Mouse (Mus musculus) embryonic facial prominence, embryonic 15.5 days (tissue): Measurements from ENCODE around the gene Zfp91. TPM values are rescaled to one million over a fixed set of nuclear protein-coding genes. Genes with fewer than 3 reads are reported as not detected.

Experiments
- ATAC-seq: fragments of 200-750 bp; cut with Nextera tagmentation; 2 replicates; pipeline ENCODE4 v1.8.0; 2017; ENCODE audit warnings: low read depth, moderate TSS enrichment; ENCODE audit not compliant: insufficient number of reproducible peaks, low FRiP score, low TSS enrichment
- H3K27ac ChIP-seq: fragments of 300-500 bp; sonication (generic); replicated peaks from 2 replicates; pipeline ENCODE4 v1.5.1; 2015; ENCODE audit warnings: mild to moderate bottlenecking, inconsistent platforms
- H3K27me3 ChIP-seq: fragments of 300-500 bp; sonication (generic); 2 replicates; pipeline ENCODE4 v1.6.1; 2015; ENCODE audit warnings: inconsistent platforms
- H3K36me3 ChIP-seq: fragments of 300-500 bp; sonication (generic); 2 replicates; pipeline ENCODE4 v1.6.1; 2015; ENCODE audit warnings: mild to moderate bottlenecking, inconsistent platforms
- H3K4me1 ChIP-seq: fragments of 300-500 bp; sonication (generic); 2 replicates; pipeline ENCODE4 v1.6.1; 2015; ENCODE audit warnings: inconsistent platforms
- H3K4me2 ChIP-seq: fragments of 300-500 bp; sonication (generic); replicated peaks from 2 replicates; pipeline ENCODE4 v1.6.1; 2015; ENCODE audit warnings: mild to moderate bottlenecking, inconsistent platforms
- H3K4me3 ChIP-seq: fragments of 300-500 bp; sonication (generic); replicated peaks from 2 replicates; pipeline ENCODE4 v1.5.1; 2015; ENCODE audit warnings: mild to moderate bottlenecking, inconsistent platforms
- H3K9ac ChIP-seq: fragments of 300-500 bp; sonication (generic); 2 replicates; pipeline ENCODE4 v1.6.1; 2015; ENCODE audit warnings: inconsistent platforms
- H3K9me3 ChIP-seq: fragments of 300-500 bp; sonication (generic); replicated peaks from 2 replicates; pipeline ENCODE4 v1.6.1; 2016; ENCODE audit warnings: inconsistent platforms
- WGBS: fragments of 180-500 bp; shearing (Covaris S2); methylation state at CpG from one replicate; pipeline ENCODE4 v1.1.7; 2015; 5-methylcytosine and 5-hydroxymethylcytosine counted together
- polyA plus RNA-seq: library from polyadenylated mRNA; unstranded; fragments of >200 nt; fragmentation: Nextera tagmentation; extraction: Ambion mirVana; gene quantifications from 2 replicates; pipeline ENCODE4 v1.2.1, GENCODE M21; 2015

The Zfp91 gene
- polyA plus RNA-seq, 1 experiment from 2014 or later: 14.3 TPM

GRCm38 (mm10) chr19:12792374-12792773 lies 3.6 kb downstream of the Zfp91 start:
- Histone ChIP-seq H3K27ac (no peak overlapping the region), H3K36me3 (no peaks in the 10 kb centered on the region), H3K27me3 (no peaks in the 10 kb centered on the region), H3K4me3 (no peak overlapping the region), H3K4me1 (0 out of 2 replicates have a peak, but pooled peaks cover 3% of the 10 kb centered on the region), H3K4me2 (no peak overlapping the region), H3K9ac (no peak overlapping the region), H3K9me3 (no peaks in the 10 kb centered on the region)
- no peak for ATAC-seq

- Histone ChIP-seq H3K4me3 (no peak overlapping the region), H3K4me1 (no peaks in the 10 kb centered on the region), H3K27me3 (no peaks in the 10 kb centered on the region), H3K27ac (no peak overlapping the region), H3K4me2 (no peak overlapping the region), H3K9ac (no peak overlapping the region), H3K36me3 (no peaks in the 10 kb centered on the region), H3K9me3 (no peaks in the 10 kb centered on the region)
- 65% methylated on average over 4 of the region's 4 CpGs for WGBS
- no peak for ATAC-seq
Measured at GRCm38 (mm10) chr19:12787721-12788120, 8.2 kb downstream of the Zfp91 start.

DNA sequence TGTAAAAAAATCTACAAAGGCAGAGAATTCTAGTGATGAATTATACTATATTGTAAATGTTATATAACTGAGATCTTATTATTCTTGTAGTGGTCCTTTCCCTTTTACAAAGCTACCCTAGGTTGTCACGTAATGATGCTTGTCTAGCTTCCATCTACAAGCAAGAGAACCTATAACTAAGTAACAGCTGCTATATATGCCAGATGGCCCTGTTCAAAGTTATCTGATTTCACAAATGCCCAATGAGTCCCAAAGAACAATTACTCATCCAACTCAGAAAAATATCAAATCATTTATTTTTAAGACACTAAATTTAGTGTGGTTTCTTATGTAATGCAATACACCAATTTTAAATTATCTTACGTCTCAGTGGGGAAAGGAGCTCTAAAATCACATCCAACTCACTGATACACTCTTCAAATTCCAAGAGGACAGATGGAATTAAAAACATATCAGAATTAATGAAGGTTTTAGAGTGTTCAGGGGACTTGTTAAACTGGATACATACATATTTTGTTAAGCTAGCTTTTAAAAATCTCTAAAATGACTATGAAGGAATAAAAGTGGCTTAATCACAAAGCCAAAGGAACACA lies 9.0 kb downstream of the Zfp91 start:
- no peaks in the 10 kb centered on the region for H3K36me3 ChIP-seq
- no peak overlapping the region for H3K4me2 ChIP-seq
- H3K9ac ChIP-seq: no peak overlapping the region
- H3K4me3 ChIP-seq: no peak overlapping the region
- H3K27ac ChIP-seq: no peak overlapping the region
- H3K9me3 ChIP-seq: no peaks in the 10 kb centered on the region
- 66% methylated on average over 2 of the region's 2 CpGs for WGBS
- no peaks in the 10 kb centered on the region for H3K4me1 ChIP-seq
- H3K27me3 ChIP-seq: no peaks in the 10 kb centered on the region
- ATAC-seq: no peak

GRCm38 (mm10) chr19:12780437-12780836 lies 15.5 kb downstream of the Zfp91 start:
- Histone ChIP-seq H3K4me1 (no peaks in the 10 kb centered on the region), H3K4me2 (no peak overlapping the region), H3K4me3 (no peak overlapping the region), H3K9ac (no peak overlapping the region), H3K27ac (no peak overlapping the region), H3K36me3 (peaks cover 16% of the 10 kb centered on the region), H3K27me3 (no peaks in the 10 kb centered on the region), H3K9me3 (no peaks in the 10 kb centered on the region)
- ATAC-seq: no peak

- H3K27ac ChIP-seq: no peak overlapping the region
- H3K36me3 ChIP-seq: peaks cover 25% of the 10 kb centered on the region
- ATAC-seq: no peak
Measured at GRCm38 (mm10) chr19:12770888-12771287, 25.0 kb downstream of the Zfp91 start.

GRCm38 (mm10) chr19:12765308-12765707 lies 30.6 kb downstream of the Zfp91 start, which contains the start of gene Cntf:
Cntf (minus strand) TSS chr19:12765632.
- Histone ChIP-seq H3K27me3 (no peaks in the 10 kb centered on the region), H3K27ac (no peak within 1 kb of the TSS), H3K4me1 (no peaks in the 10 kb centered on the region), H3K36me3 (peaks cover 35% of the 10 kb centered on the region), H3K4me2 (no peak within 1 kb of the TSS), H3K9me3 (no peaks in the 10 kb centered on the region), H3K9ac (no peak within 1 kb of the TSS), H3K4me3 (no peak within 1 kb of the TSS)
- no peak for ATAC-seq
- 82% methylated on average over 7 of the region's 7 CpGs for WGBS

More at GRCm38 (mm10) chr19:12770888-12771287, 25.0 kb downstream of the Zfp91 start:
- no peak overlapping the region for H3K9ac ChIP-seq
- no peaks in the 10 kb centered on the region for H3K27me3 ChIP-seq
- H3K4me2 ChIP-seq: no peak overlapping the region
- 86% methylated on average over 5 of the region's 5 CpGs for WGBS
- no peaks in the 10 kb centered on the region for H3K9me3 ChIP-seq
- H3K4me3 ChIP-seq: no peak overlapping the region
- H3K4me1 ChIP-seq: no peaks in the 10 kb centered on the region

DNA sequence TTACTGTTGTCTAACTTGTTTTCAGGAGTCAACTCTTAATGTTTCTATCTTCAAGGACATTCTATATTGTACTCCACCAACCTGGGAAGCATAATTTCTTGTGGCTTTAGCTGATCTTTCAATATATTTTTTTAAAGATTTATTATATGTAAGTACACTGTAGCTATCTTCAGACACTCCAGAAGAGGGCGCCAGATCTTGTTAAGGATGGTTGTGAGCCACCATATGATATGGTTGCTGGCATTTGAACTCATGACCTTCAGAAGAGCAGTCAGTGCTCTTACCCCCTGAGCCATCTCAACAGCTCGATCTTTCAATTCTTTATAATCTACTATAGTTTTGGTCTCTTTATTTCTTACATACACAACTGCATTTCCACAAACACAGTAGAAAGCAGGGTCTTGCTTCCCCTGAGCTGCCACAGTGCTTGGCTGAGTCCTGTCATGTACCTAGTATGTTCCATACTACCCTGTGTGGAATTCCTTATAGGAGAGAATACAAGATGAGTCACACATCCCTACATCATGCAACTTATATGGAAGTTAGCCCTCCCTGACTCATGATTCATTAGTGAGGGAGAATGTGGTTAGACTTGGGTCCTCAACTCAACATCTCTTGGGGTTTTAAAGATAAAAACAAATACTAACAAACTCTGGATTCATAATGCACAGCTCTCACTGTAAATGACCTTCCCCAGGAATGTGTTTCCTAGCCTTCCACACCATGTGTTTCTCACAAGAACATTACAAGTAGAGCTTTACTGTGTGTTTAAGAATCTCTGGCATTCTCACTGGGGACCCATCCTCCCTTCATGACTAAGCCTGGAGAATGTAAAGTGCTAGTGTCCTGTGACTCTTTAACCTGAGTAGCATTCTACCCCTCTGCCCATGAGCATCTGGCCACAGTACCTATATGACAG lies 33.5 kb downstream of the Zfp91 start:
- no peak overlapping the region for H3K4me2 ChIP-seq
- 63% methylated on average over 2 of the region's 2 CpGs for WGBS
- no peaks in the 10 kb centered on the region for H3K4me1 ChIP-seq
- no peak overlapping the region for H3K4me3 ChIP-seq
- no peak overlapping the region for H3K9ac ChIP-seq
- H3K9me3 ChIP-seq: no peaks in the 10 kb centered on the region
- ATAC-seq: no peak
- H3K36me3 ChIP-seq: peaks cover 19% of the 10 kb centered on the region
- H3K27ac ChIP-seq: no peak overlapping the region
- no peaks in the 10 kb centered on the region for H3K27me3 ChIP-seq

DNA sequence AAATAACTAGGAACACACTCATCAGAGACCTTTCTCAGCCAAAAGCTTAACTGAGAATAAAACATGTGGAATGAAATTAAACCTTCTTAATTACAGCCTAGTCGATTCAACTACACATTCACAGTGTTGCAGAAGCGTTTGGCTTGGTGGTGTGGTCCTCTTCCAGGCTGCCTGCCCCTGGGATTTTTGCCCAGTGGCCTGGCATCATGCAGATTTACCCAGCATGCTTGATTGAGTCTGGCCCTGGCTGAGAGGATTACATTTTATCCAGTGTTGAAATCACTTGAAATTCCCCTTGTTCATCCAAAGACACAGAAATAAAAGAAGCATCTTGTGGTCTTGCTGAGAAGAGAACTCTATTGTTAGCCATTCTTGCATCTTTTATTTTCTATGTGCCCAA lies 36.3 kb downstream of the Zfp91 start:
- H3K27me3 ChIP-seq: no peaks in the 10 kb centered on the region
- peaks cover 19% of the 10 kb centered on the region for H3K36me3 ChIP-seq
- H3K4me1 ChIP-seq: no peaks in the 10 kb centered on the region
- 52% methylated on average over 2 of the region's 2 CpGs for WGBS
- no peak overlapping the region for H3K4me2 ChIP-seq
- no peak overlapping the region for H3K4me3 ChIP-seq
- H3K27ac ChIP-seq: no peak overlapping the region
- ATAC-seq: no peak
- H3K9ac ChIP-seq: no peak overlapping the region
- no peaks in the 10 kb centered on the region for H3K9me3 ChIP-seq

GRCm38 (mm10) chr19:12758936-12759478 lies 36.9 kb downstream of the Zfp91 start:
- WGBS: 76% methylated on average over 1 of the region's 1 CpGs

GRCm38 (mm10) chr19:12756286-12756685 lies 39.6 kb downstream of the Zfp91 start:
- Histone ChIP-seq H3K36me3 (no peaks in the 10 kb centered on the region), H3K4me1 (no peaks in the 10 kb centered on the region), H3K4me2 (no peak overlapping the region), H3K27me3 (no peaks in the 10 kb centered on the region), H3K27ac (no peak overlapping the region), H3K4me3 (no peak overlapping the region), H3K9ac (no peak overlapping the region), H3K9me3 (no peaks in the 10 kb centered on the region)
- WGBS: 80% methylated on average over 3 of the region's 3 CpGs
- no peak for ATAC-seq

More at GRCm38 (mm10) chr19:12758936-12759478, 36.9 kb downstream of the Zfp91 start:
- Histone ChIP-seq H3K27me3 (no peaks in the 10 kb centered on the region), H3K4me1 (no peaks in the 10 kb centered on the region), H3K36me3 (peaks cover 14% of the 10 kb centered on the region), H3K27ac (no peak overlapping the region), H3K9me3 (no peaks in the 10 kb centered on the region), H3K9ac (no peak overlapping the region), H3K4me2 (no peak overlapping the region), H3K4me3 (no peak overlapping the region)
- no peak for ATAC-seq

- no peaks in the 10 kb centered on the region for H3K4me1 ChIP-seq
- no peak overlapping the region for H3K9ac ChIP-seq
- no peaks in the 10 kb centered on the region for H3K27me3 ChIP-seq
- ATAC-seq: no peak
- WGBS: 81% methylated on average over 2 of the region's 2 CpGs
- H3K27ac ChIP-seq: no peak overlapping the region
- no peak overlapping the region for H3K4me3 ChIP-seq
- H3K4me2 ChIP-seq: no peak overlapping the region
- H3K36me3 ChIP-seq: no peaks in the 10 kb centered on the region
- no peaks in the 10 kb centered on the region for H3K9me3 ChIP-seq
Measured at GRCm38 (mm10) chr19:12731950-12732349, 64.0 kb downstream of the Zfp91 start.
